ENCODE assay signal across 20 mouse cellular contexts in the genomic region with DNA sequence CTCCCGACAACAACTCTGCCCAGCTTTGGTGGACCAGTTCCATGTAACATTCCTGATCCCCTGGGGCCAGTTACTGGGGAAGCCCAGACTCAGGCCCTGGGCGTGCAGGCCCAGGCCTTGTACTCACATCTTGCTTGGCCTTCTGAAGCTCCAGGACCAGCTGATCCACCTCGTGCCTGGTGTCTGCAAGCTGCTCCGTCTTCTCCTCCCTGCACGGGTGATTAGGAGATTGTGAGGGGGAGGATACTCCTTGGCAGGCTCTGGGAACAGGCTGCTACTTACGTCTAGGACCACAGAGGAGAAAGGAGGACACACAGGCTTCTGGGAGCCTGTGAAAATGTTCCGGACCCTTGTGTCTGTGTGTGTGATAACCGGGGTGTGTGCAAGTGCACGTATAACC. TPM values are rescaled to one million over a fixed set of nuclear protein-coding genes. Genes with fewer than 3 reads are reported as not detected.
DNase-seq lines count a peak whose midpoint lies in the region; ATAC-seq and TF ChIP-seq lines count a peak whose summit lies in the region.
"Had no signal": no experiment of that assay in that cellular context is flagged by ENCODE, and none has a peak within 500 bp of the region (broad histone marks: within the 10 kb centered on the region; RNA-seq: fewer than 3 reads in every experiment).

No protein-coding gene starts in this region.

- peak; percentile 17; the same call in 1 of the 2 replicates for ATAC-seq in hindbrain, postnatal 0 days
- no peak for ATAC-seq in hindbrain, embryonic 13.5 days (ENCODE audit: low FRiP score)
- ATAC-seq in liver, embryonic 15.5 days (ENCODE audit: insufficient read depth), result no peak
- no peak for ATAC-seq in liver, embryonic 11.5 days (replicated peaks; ENCODE audit: low FRiP score)
- no peak for ATAC-seq in granulocyte monocyte progenitor cell, adult 5-6 weeks (replicated peaks; ENCODE audit: poor library complexity, severe bottlenecking)
- no peak for ATAC-seq in forebrain, embryonic 12.5 days (ENCODE audit: low FRiP score)
- ATAC-seq: forebrain, postnatal 0 days; lung, postnatal 0 days; Patski had no signal

- no peak overlapping the region for H3K9ac ChIP-seq in hindbrain, postnatal 0 days (replicated peaks; ENCODE audit: low read length)
- H3K9ac ChIP-seq in hindbrain, embryonic 13.5 days, result no peak overlapping the region
- no peak overlapping the region for H3K9ac ChIP-seq in liver, embryonic 15.5 days
- H3K9ac ChIP-seq in liver, embryonic 11.5 days (ENCODE audit: low read depth, low read length), result no peak overlapping the region
- no peak overlapping the region for H3K9ac ChIP-seq in forebrain, embryonic 12.5 days
- H3K9ac ChIP-seq: forebrain, postnatal 0 days had no signal

- H3K9me3 ChIP-seq in hindbrain, postnatal 0 days (ENCODE audit: low read length), result no peaks in the 10 kb centered on the region
- H3K9me3 ChIP-seq in hindbrain, embryonic 13.5 days, result no peaks in the 10 kb centered on the region
- H3K9me3 ChIP-seq in liver, embryonic 15.5 days (replicated peaks), result no peaks in the 10 kb centered on the region
- H3K9me3 ChIP-seq in liver, embryonic 11.5 days (ENCODE audit: control insufficient read depth, low read length), result no peaks in the 10 kb centered on the region
- H3K9me3 ChIP-seq in forebrain, embryonic 12.5 days, result no peaks in the 10 kb centered on the region
- H3K9me3 ChIP-seq: forebrain, embryonic 10.5 days; midbrain, embryonic 10.5 days had no signal

- H3K27ac ChIP-seq in hindbrain, postnatal 0 days, result no peak overlapping the region
- no peak overlapping the region for H3K27ac ChIP-seq in hindbrain, embryonic 13.5 days
- H3K27ac ChIP-seq in liver, embryonic 15.5 days (replicated peaks), result peak overlapping the region; percentile 19; the same call in 1 of the 2 replicates
- H3K27ac ChIP-seq in liver, embryonic 11.5 days (ENCODE audit: low read depth, low read length), result no peak overlapping the region
- H3K27ac ChIP-seq in forebrain, embryonic 12.5 days, result no peak overlapping the region
- H3K27ac ChIP-seq: forebrain, embryonic 10.5 days; midbrain, embryonic 10.5 days had no signal

- no peak for TF ChIP-seq CTCF in hindbrain, postnatal 0 days (IDR thresholded peaks at IDR 0.05; ENCODE audit: low read depth)

- no peak overlapping the region for H3K4me2 ChIP-seq in hindbrain, postnatal 0 days (ENCODE audit: low read depth, low read length)
- no peak overlapping the region for H3K4me2 ChIP-seq in hindbrain, embryonic 13.5 days
- H3K4me2 ChIP-seq in liver, embryonic 15.5 days, result no peak overlapping the region
- no peak overlapping the region for H3K4me2 ChIP-seq in liver, embryonic 11.5 days
- H3K4me2 ChIP-seq in forebrain, embryonic 12.5 days, result no peak overlapping the region
- H3K4me2 ChIP-seq: heart, embryonic 11.5 days had no signal

- H3K27me3 ChIP-seq in hindbrain, postnatal 0 days (ENCODE audit: insufficient read depth, low read length), result no peaks in the 10 kb centered on the region
- H3K27me3 ChIP-seq in hindbrain, embryonic 13.5 days, result 0 out of 2 replicates have a peak, but pooled peaks cover 9% of the 10 kb centered on the region
- no peaks in the 10 kb centered on the region for H3K27me3 ChIP-seq in liver, embryonic 15.5 days
- no peaks in the 10 kb centered on the region for H3K27me3 ChIP-seq in liver, embryonic 11.5 days (replicated peaks; ENCODE audit: control insufficient read depth, insufficient read depth, low read length)
- no peaks in the 10 kb centered on the region for H3K27me3 ChIP-seq in forebrain, embryonic 12.5 days
- H3K27me3 ChIP-seq: Patski had no signal

- H3K36me3 ChIP-seq in hindbrain, postnatal 0 days (ENCODE audit: insufficient read depth, low read length), result no peaks in the 10 kb centered on the region
- peaks cover 38% of the 10 kb centered on the region for H3K36me3 ChIP-seq in hindbrain, embryonic 13.5 days
- H3K36me3 ChIP-seq in liver, embryonic 15.5 days (replicated peaks), result peaks cover 62% of the 10 kb centered on the region
- H3K36me3 ChIP-seq in liver, embryonic 11.5 days (ENCODE audit: control insufficient read depth, insufficient read depth, low read length), result no peaks in the 10 kb centered on the region
- peaks cover 61% of the 10 kb centered on the region for H3K36me3 ChIP-seq in forebrain, embryonic 12.5 days (replicated peaks)

- WGBS in hindbrain, postnatal 0 days, result 72% methylated on average over 9 of the region's 9 CpGs
- 81% methylated on average over 9 of the region's 9 CpGs for WGBS in hindbrain, embryonic 13.5 days
- WGBS in liver, embryonic 15.5 days (ENCODE audit: insufficient replicate concordance), result 78% methylated on average over 9 of the region's 9 CpGs
- 72% methylated on average over 9 of the region's 9 CpGs for WGBS in liver, embryonic 11.5 days
- 81% methylated on average over 9 of the region's 9 CpGs for WGBS in forebrain, embryonic 12.5 days

- H3K4me3 ChIP-seq in hindbrain, postnatal 0 days (ENCODE audit: low read length), result no peak overlapping the region
- no peak overlapping the region for H3K4me3 ChIP-seq in hindbrain, embryonic 13.5 days
- no peak overlapping the region for H3K4me3 ChIP-seq in liver, embryonic 15.5 days (replicated peaks)
- no peak overlapping the region for H3K4me3 ChIP-seq in liver, embryonic 11.5 days (ENCODE audit: low read depth, low read length)
- H3K4me3 ChIP-seq in forebrain, embryonic 12.5 days (replicated peaks), result no peak overlapping the region
- H3K4me3 ChIP-seq: forebrain, embryonic 10.5 days; left cerebral cortex, adult 2 months; midbrain, embryonic 10.5 days had no signal

- no peak for DNase-seq in hindbrain, postnatal 0 days (ENCODE audit: low spot score)
- DNase-seq in liver, embryonic 11.5 days (ENCODE audit: low spot score), result no peak
- peak; percentile 79 for DNase-seq in brain, adult 2 months (ENCODE audit: low read depth, low spot score)
- peak; percentile 62 for DNase-seq in telencephalon, adult 2 months (ENCODE audit: low read depth, low spot score)
- DNase-seq: adrenal gland, postnatal 36 days; cerebellum, adult 11 months; forebrain, postnatal 0 days; kidney, adult 18-20 months; kidney, postnatal 14 days; thymus, postnatal 25 days had no signal

- no peaks in the 10 kb centered on the region for H3K4me1 ChIP-seq in hindbrain, postnatal 0 days (ENCODE audit: insufficient read depth, low read length)
- 0 out of 2 replicates have a peak, but pooled peaks cover 3% of the 10 kb centered on the region for H3K4me1 ChIP-seq in hindbrain, embryonic 13.5 days (replicated peaks)
- H3K4me1 ChIP-seq in liver, embryonic 15.5 days (replicated peaks), result peaks cover 26% of the 10 kb centered on the region
- no peaks in the 10 kb centered on the region; the same call in 1 of the 2 replicates for H3K4me1 ChIP-seq in liver, embryonic 11.5 days (replicated peaks; ENCODE audit: control insufficient read depth, insufficient read depth, low read length)
- no peaks in the 10 kb centered on the region for H3K4me1 ChIP-seq in forebrain, embryonic 12.5 days
- H3K4me1 ChIP-seq: forebrain, embryonic 10.5 days; midbrain, embryonic 10.5 days had no signal

RNA-seq across cellular contexts. Expression of gene Gpr68, which starts 58.3 kb away (rescaled TPM):
- 29.5 and 33.1 TPM in 2 replicates for total RNA-seq in hindbrain, postnatal 0 days (2014; rRNA removed)
- 6.0 and 8.1 TPM in 2 replicates for polyA plus RNA-seq in hindbrain, postnatal 0 days (2015; fragmentation: Nextera tagmentation; extraction: Ambion mirVana)
- 1.6 and 1.7 TPM in 2 replicates for polyA plus RNA-seq in hindbrain, embryonic 13.5 days (2015; fragmentation: Nextera tagmentation; extraction: Ambion mirVana)
- 0.05 and 0.07 TPM in 2 replicates for polyA plus RNA-seq in liver, embryonic 15.5 days (2015; fragmentation: Nextera tagmentation; extraction: Ambion mirVana)
- 0.10 and 0.17 TPM in 2 replicates for polyA plus RNA-seq in liver, embryonic 11.5 days (2014; fragmentation: Nextera tagmentation; extraction: Ambion mirVana)
- 0.23 and 1.6 TPM in 2 replicates for total RNA-seq in granulocyte monocyte progenitor cell, adult 5-6 weeks (2014; fragmentation: Nextera tagmentation)
- 0.47 TPM in 1 of 2 replicates, not detected in the other for total RNA-seq in granulocyte monocyte progenitor cell, adult 5-6 weeks (2017)
- 0.22 and 0.26 TPM in 2 replicates for polyA plus RNA-seq in forebrain, embryonic 12.5 days (2016; fragmentation: Nextera tagmentation; extraction: Ambion mirVana)

Comparison
In these comparisons a context has a peak if more than half of its experiments do, and no peak if none do; other contexts are left out.
1. DNase-seq: peak in brain, adult 2 months (single experiment) and telencephalon, adult 2 months (single experiment); none in hindbrain, postnatal 0 days (single experiment) and liver, embryonic 11.5 days (single experiment).